Mouse (Mus musculus) c-Kit-positive CD71-negative TER-119-negative erythroid progenitor cells, embryonic 14.5 days (primary cell): Measurements from ENCODE around the gene Trim26.

ENCODE experiments used
- DNase-seq: peaks from one replicate; pipeline ENCODE4 v3.0.0-alpha.2; 2013; ENCODE audit warnings: low read depth

Trim26 gene

GRCm38 (mm10) chr17:36899376-36899775, 62.4 kb downstream of the Trim26 start:
- no peak for DNase-seq

- DNase-seq = no peak
Measured at GRCm38 (mm10) chr17:36900001-36900400, 63.1 kb downstream of the Trim26 start.

- no peak for DNase-seq
Measured at GRCm38 (mm10) chr17:36900691-36901090, 63.8 kb downstream of the Trim26 start.

- DNase-seq = no peak
Measured at GRCm38 (mm10) chr17:36903651-36904050, 66.7 kb downstream of the Trim26 start.

GRCm38 (mm10) chr17:36908235-36908634, 71.3 kb downstream of the Trim26 start:
- no peak for DNase-seq
